ENCODE assay signal across 14 mouse cellular contexts in genomic region chr3:107765979-107766378, GRCm38 (mm10).
"Had no signal": no experiment of that assay in that cellular context is flagged by ENCODE, and none has a peak within 500 bp of the region (broad histone marks: within the 10 kb centered on the region; RNA-seq: fewer than 3 reads in every experiment).

No protein-coding gene starts in this region.

- H3K4me1 ChIP-seq: midbrain, embryonic 13.5 days had no signal

- H3K36me3 ChIP-seq: limb, embryonic 10.5 days; limb, embryonic 13.5 days; midbrain, embryonic 10.5 days; midbrain, embryonic 13.5 days had no signal

- ATAC-seq: midbrain, embryonic 13.5 days; midbrain, embryonic 16.5 days had no signal

- H3K4me2 ChIP-seq: limb, embryonic 13.5 days; midbrain, embryonic 13.5 days had no signal

- DNase-seq: kidney, adult 18-20 months; kidney, postnatal 25 days; lung, postnatal 14 days; thymus, adult 18-20 months; thymus, postnatal 36 days had no signal

- H3K27me3 ChIP-seq: midbrain, embryonic 13.5 days had no signal

- H3K9ac ChIP-seq: limb, embryonic 13.5 days; liver, embryonic 14.5 days; midbrain, embryonic 13.5 days had no signal

- H3K27ac ChIP-seq: kidney, postnatal 0 days; limb, embryonic 10.5 days; limb, embryonic 13.5 days; liver, embryonic 14.5 days; macrophage; midbrain, embryonic 10.5 days; midbrain, embryonic 13.5 days had no signal

- H3K4me3 ChIP-seq: limb, embryonic 10.5 days; limb, embryonic 13.5 days; midbrain, embryonic 10.5 days; midbrain, embryonic 13.5 days; myocyte had no signal

- H3K9me3 ChIP-seq: limb, embryonic 10.5 days; limb, embryonic 13.5 days; midbrain, embryonic 10.5 days; midbrain, embryonic 13.5 days had no signal
